Mouse (Mus musculus): ENCODE results near the gene Mier2. TPM values are rescaled to one million over a fixed set of nuclear protein-coding genes. Genes with fewer than 3 reads are reported as not detected.

The Mier2 gene
- 0.15 TPM for polyA plus RNA-seq (2014; fragmentation: Illumina TruSeq; extraction: RNeasy Lipid Tissue Mini Kit (QIAGEN cat#74804); ENCODE audit: low read depth, low replicate concordance)

GRCm38 (mm10) chr10:79554330-79555237, at the start of gene Mier2:
TSS of gene Mier2 (minus strand) at chr10:79555199.

GRCm38 (mm10) chr10:79587061-79587751, 32.2 kb upstream of the Mier2 start, which contains the start of gene Theg:
TSS of gene Theg (minus strand) at chr10:79587331.

GRCm38 (mm10) chr10:79533126-79533911, 21.7 kb downstream of the Mier2 start, which contains the start of gene Plpp2:
TSS of gene Plpp2 (minus strand) at chr10:79533796.

Other genes starting within 250 kb of the Mier2 start
- not detected for gene Vmn2r82, start 198.7 kb downstream of the Mier2 start, polyA plus RNA-seq (2014; fragmentation: Illumina TruSeq; extraction: RNeasy Lipid Tissue Mini Kit (QIAGEN cat#74804); ENCODE audit: low read depth, low replicate concordance)
- gene Vmn2r83, start 86.5 kb downstream of the Mier2 start, polyA plus RNA-seq (2014; fragmentation: Illumina TruSeq; extraction: RNeasy Lipid Tissue Mini Kit (QIAGEN cat#74804); ENCODE audit: low read depth, low replicate concordance): not detected
- gene Plpp2, start 21.4 kb downstream of the Mier2 start, polyA plus RNA-seq (2014; fragmentation: Illumina TruSeq; extraction: RNeasy Lipid Tissue Mini Kit (QIAGEN cat#74804); ENCODE audit: low read depth, low replicate concordance): not detected
- gene Theg, start 32.1 kb upstream of the Mier2 start, polyA plus RNA-seq (2014; fragmentation: Illumina TruSeq; extraction: RNeasy Lipid Tissue Mini Kit (QIAGEN cat#74804); ENCODE audit: low read depth, low replicate concordance): 19.5 TPM
- gene C2cd4c, start 58.8 kb upstream of the Mier2 start, polyA plus RNA-seq (2014; fragmentation: Illumina TruSeq; extraction: RNeasy Lipid Tissue Mini Kit (QIAGEN cat#74804); ENCODE audit: low read depth, low replicate concordance): 0.07 TPM
- gene Shc2, start 82.7 kb upstream of the Mier2 start, polyA plus RNA-seq (2014; fragmentation: Illumina TruSeq; extraction: RNeasy Lipid Tissue Mini Kit (QIAGEN cat#74804); ENCODE audit: low read depth, low replicate concordance): 1.9 TPM
- not detected for gene Odf3l2, start 90.5 kb upstream of the Mier2 start, polyA plus RNA-seq (2014; fragmentation: Illumina TruSeq; extraction: RNeasy Lipid Tissue Mini Kit (QIAGEN cat#74804); ENCODE audit: low read depth, low replicate concordance)
- not detected for gene Madcam1, start 109.4 kb upstream of the Mier2 start, polyA plus RNA-seq (2014; fragmentation: Illumina TruSeq; extraction: RNeasy Lipid Tissue Mini Kit (QIAGEN cat#74804); ENCODE audit: low read depth, low replicate concordance)
- gene Tpgs1, start 114.2 kb upstream of the Mier2 start, polyA plus RNA-seq (2014; fragmentation: Illumina TruSeq; extraction: RNeasy Lipid Tissue Mini Kit (QIAGEN cat#74804); ENCODE audit: low read depth, low replicate concordance): not detected
- 11.0 TPM for gene Cdc34, start 127.0 kb upstream of the Mier2 start, polyA plus RNA-seq (2014; fragmentation: Illumina TruSeq; extraction: RNeasy Lipid Tissue Mini Kit (QIAGEN cat#74804); ENCODE audit: low read depth, low replicate concordance)
- not detected for gene Gzmm, start 133.8 kb upstream of the Mier2 start, polyA plus RNA-seq (2014; fragmentation: Illumina TruSeq; extraction: RNeasy Lipid Tissue Mini Kit (QIAGEN cat#74804); ENCODE audit: low read depth, low replicate concordance)
- 293 TPM for gene Bsg, start 149.3 kb upstream of the Mier2 start, polyA plus RNA-seq (2014; fragmentation: Illumina TruSeq; extraction: RNeasy Lipid Tissue Mini Kit (QIAGEN cat#74804); ENCODE audit: low read depth, low replicate concordance)
- not detected for gene Hcn2, start 161.4 kb upstream of the Mier2 start, polyA plus RNA-seq (2014; fragmentation: Illumina TruSeq; extraction: RNeasy Lipid Tissue Mini Kit (QIAGEN cat#74804); ENCODE audit: low read depth, low replicate concordance)
- 0.70 TPM for gene Polrmt, start 191.4 kb upstream of the Mier2 start, polyA plus RNA-seq (2014; fragmentation: Illumina TruSeq; extraction: RNeasy Lipid Tissue Mini Kit (QIAGEN cat#74804); ENCODE audit: low read depth, low replicate concordance)
- gene Fgf22, start 199.9 kb upstream of the Mier2 start, polyA plus RNA-seq (2014; fragmentation: Illumina TruSeq; extraction: RNeasy Lipid Tissue Mini Kit (QIAGEN cat#74804); ENCODE audit: low read depth, low replicate concordance): not detected
- 6.6 TPM for gene Rnf126, start 211.8 kb upstream of the Mier2 start, polyA plus RNA-seq (2014; fragmentation: Illumina TruSeq; extraction: RNeasy Lipid Tissue Mini Kit (QIAGEN cat#74804); ENCODE audit: low read depth, low replicate concordance)
- 3.6 TPM for gene Fstl3, start 222.1 kb upstream of the Mier2 start, polyA plus RNA-seq (2014; fragmentation: Illumina TruSeq; extraction: RNeasy Lipid Tissue Mini Kit (QIAGEN cat#74804); ENCODE audit: low read depth, low replicate concordance)
- not detected for gene Prss57, start 235.8 kb upstream of the Mier2 start, polyA plus RNA-seq (2014; fragmentation: Illumina TruSeq; extraction: RNeasy Lipid Tissue Mini Kit (QIAGEN cat#74804); ENCODE audit: low read depth, low replicate concordance)
- gene Palm, start 238.4 kb upstream of the Mier2 start, polyA plus RNA-seq (2014; fragmentation: Illumina TruSeq; extraction: RNeasy Lipid Tissue Mini Kit (QIAGEN cat#74804); ENCODE audit: low read depth, low replicate concordance): 0.38 TPM